Mouse (Mus musculus) small intestine, adult 2 months (tissue): ENCODE measurements around the gene Adgra3. TPM values are rescaled to one million over a fixed set of nuclear protein-coding genes. Genes with fewer than 3 reads are reported as not detected.

ENCODE experiments used
- H3K27ac ChIP-seq: fragments of 200-500 bp; 2 replicates; pipeline ENCODE4 v1.5.1; 2012; ENCODE audit warnings: low read depth, low read length, control low read depth, inconsistent platforms; ENCODE audit not compliant: insufficient read depth
- H3K27me3 ChIP-seq: fragments of 200-500 bp; 2 replicates; pipeline ENCODE4 v1.6.1; 2012; ENCODE audit warnings: mild to moderate bottlenecking, moderate library complexity, low read length, inconsistent platforms; ENCODE audit not compliant: control insufficient read depth, insufficient read depth
- H3K36me3 ChIP-seq: fragments of 200-500 bp; 2 replicates; pipeline ENCODE4 v1.6.1; 2012; ENCODE audit warnings: mild to moderate bottlenecking, low read length, control low read depth, inconsistent platforms; ENCODE audit not compliant: control insufficient read depth, insufficient read depth
- H3K4me1 ChIP-seq: fragments of 200-500 bp; 2 replicates; pipeline ENCODE4 v1.6.1; 2012; ENCODE audit warnings: low read length, inconsistent platforms, mixed read lengths; ENCODE audit not compliant: control insufficient read depth, insufficient read depth, insufficient read length
- H3K4me3 ChIP-seq: fragments of 200-500 bp; 2 replicates; pipeline ENCODE4 v1.5.1; 2012; ENCODE audit warnings: low read depth, mild to moderate bottlenecking, control low read depth, inconsistent platforms, low read length, moderate library complexity
- CTCF ChIP-seq: fragments of 200-500 bp; IDR thresholded peaks from 2 replicates; pipeline ENCODE4 v1.5.1; 2012; ENCODE audit warnings: low read depth, mild to moderate bottlenecking, control low read depth, inconsistent platforms, low read length, moderate library complexity, mixed read lengths; ENCODE audit not compliant: insufficient replicate concordance, insufficient read length; ENCODE audit errors: extremely low read depth
- POLR2A ChIP-seq: fragments of 200-500 bp; IDR thresholded peaks from 2 replicates; pipeline ENCODE4 v1.6.1; 2012; ENCODE audit warnings: low read depth, mild to moderate bottlenecking, control low read depth, inconsistent platforms, low read length, moderate library complexity
- WGBS: fragments of 180-500 bp; shearing (Covaris S2); methylation state at CpG from one replicate; pipeline ENCODE4 v1.1.7; 2018; 5-methylcytosine and 5-hydroxymethylcytosine counted together
- polyA plus RNA-seq: library from polyadenylated mRNA; depleted of rRNA; stranded (reverse); fragments of >200 nt; gene quantifications from 2 replicates; pipeline ENCODE4 v1.2.3, GENCODE M21; 2012

The Adgra3 gene
- polyA plus RNA-seq, 1 experiment: 18.2 TPM

GRCm38 (mm10) chr5:50050668-50051425 is 8.0 kb downstream of the Adgra3 start:
- Histone ChIP-seq H3K4me3 (no peak overlapping the region), H3K27ac (no peak overlapping the region), H3K36me3 (peaks cover 2% of the 10 kb centered on the region; the same call in 1 of the 2 replicates), H3K27me3 (no peaks in the 10 kb centered on the region), H3K4me1 (peaks cover 5% of the 10 kb centered on the region; the same call in 1 of the 2 replicates)
- WGBS: 86% methylated on average over 21 of the region's 21 CpGs
- no peak for TF ChIP-seq POLR2A
- no peak for TF ChIP-seq CTCF

- peaks cover 2% of the 10 kb centered on the region; the same call in 1 of the 2 replicates for H3K36me3 ChIP-seq
- H3K4me3 ChIP-seq: no peak overlapping the region
- no peaks in the 10 kb centered on the region for H3K27me3 ChIP-seq
- H3K27ac ChIP-seq: no peak overlapping the region
- TF ChIP-seq POLR2A (no peak), CTCF (no peak)
- peaks cover 7% of the 10 kb centered on the region; the same call in 1 of the 2 replicates for H3K4me1 ChIP-seq
- 80% methylated on average over 3 of the region's 3 CpGs for WGBS
These were observed 8.8 kb downstream of the Adgra3 start for GRCm38 (mm10) chr5:50050037-50050436.

- Histone ChIP-seq H3K4me1 (peaks cover 8% of the 10 kb centered on the region; the same call in 1 of the 2 replicates), H3K27ac (no peak overlapping the region), H3K4me3 (no peak overlapping the region), H3K27me3 (no peaks in the 10 kb centered on the region), H3K36me3 (peaks cover 2% of the 10 kb centered on the region; the same call in 1 of the 2 replicates)
- 81% methylated on average over 8 of the region's 8 CpGs for WGBS
- TF ChIP-seq POLR2A (no peak), CTCF (no peak)
These were observed 9.3 kb downstream of the Adgra3 start for GRCm38 (mm10) chr5:50049506-50049905.

- Histone ChIP-seq H3K27me3 (no peaks in the 10 kb centered on the region), H3K4me1 (peaks cover 8% of the 10 kb centered on the region; the same call in 1 of the 2 replicates), H3K4me3 (no peak overlapping the region), H3K27ac (no peak overlapping the region), H3K36me3 (peaks cover 2% of the 10 kb centered on the region; the same call in 1 of the 2 replicates)
- TF ChIP-seq POLR2A: no peak
- TF ChIP-seq CTCF: no peak
- 28% methylated on average over 7 of the region's 7 CpGs for WGBS
These were observed 9.8 kb downstream of the Adgra3 start for GRCm38 (mm10) chr5:50048960-50049359.

- 34% methylated on average over 5 of the region's 5 CpGs for WGBS
- TF ChIP-seq POLR2A (no peak), CTCF (no peak)
These were observed 10.4 kb downstream of the Adgra3 start for GRCm38 (mm10) chr5:50048271-50048851.

GRCm38 (mm10) chr5:50045180-50045579 is 13.6 kb downstream of the Adgra3 start:
- 55% methylated on average over 6 of the region's 6 CpGs for WGBS
- Histone ChIP-seq H3K36me3 (no peaks in the 10 kb centered on the region), H3K27me3 (no peaks in the 10 kb centered on the region), H3K4me1 (peaks cover 7% of the 10 kb centered on the region; the same call in 1 of the 2 replicates), H3K27ac (no peak overlapping the region), H3K4me3 (no peak overlapping the region)
- TF ChIP-seq POLR2A (no peak), CTCF (no peak)

More at GRCm38 (mm10) chr5:50048271-50048851, 10.4 kb downstream of the Adgra3 start:
- Histone ChIP-seq H3K36me3 (peaks cover 2% of the 10 kb centered on the region; the same call in 1 of the 2 replicates), H3K4me1 (peaks cover 8% of the 10 kb centered on the region; the same call in 1 of the 2 replicates), H3K4me3 (no peak overlapping the region), H3K27me3 (no peaks in the 10 kb centered on the region), H3K27ac (no peak overlapping the region)

GRCm38 (mm10) chr5:50043677-50044076 is 15.1 kb downstream of the Adgra3 start:
- Histone ChIP-seq H3K27me3 (no peaks in the 10 kb centered on the region), H3K4me3 (no peak overlapping the region), H3K4me1 (peaks cover 7% of the 10 kb centered on the region; the same call in 1 of the 2 replicates), H3K27ac (no peak overlapping the region), H3K36me3 (no peaks in the 10 kb centered on the region)
- 80% methylated on average over 4 of the region's 4 CpGs for WGBS
- TF ChIP-seq CTCF (no peak), POLR2A (no peak)
